Mouse (Mus musculus) embryonic facial prominence, embryonic 14.5 days (tissue): ENCODE results near the gene Ssbp2. TPM values are rescaled to one million over a fixed set of nuclear protein-coding genes. Genes with fewer than 3 reads are reported as not detected.

ENCODE experiments used
- ATAC-seq: fragments of 200-750 bp; cut with Nextera tagmentation; 2 replicates; pipeline ENCODE4 v1.8.0; 2017; ENCODE audit warnings: low read depth, moderate number of reproducible peaks, moderate TSS enrichment
- DNase-seq: peaks from one replicate; pipeline ENCODE4 v3.0.0-alpha.2; 2015; ENCODE audit warnings: low spot score
- H3K27ac ChIP-seq: fragments of 300-500 bp; sonication (generic); replicated peaks from 2 replicates; pipeline ENCODE4 v1.5.1; 2014; ENCODE audit warnings: low read depth, mild to moderate bottlenecking, low read length, moderate library complexity
- H3K27me3 ChIP-seq: fragments of 300-500 bp; sonication (generic); replicated peaks from 2 replicates; pipeline ENCODE4 v1.6.1; 2014; ENCODE audit warnings: low read length; ENCODE audit not compliant: control insufficient read depth, insufficient read depth
- H3K36me3 ChIP-seq: fragments of 300-500 bp; sonication (generic); 2 replicates; pipeline ENCODE4 v1.6.1; 2014; ENCODE audit warnings: low read length, mixed read lengths; ENCODE audit not compliant: control insufficient read depth, insufficient read depth
- H3K4me1 ChIP-seq: fragments of 300-500 bp; sonication (generic); 2 replicates; pipeline ENCODE4 v1.6.1; 2014; ENCODE audit warnings: antibody characterized with exemption, low read length; ENCODE audit not compliant: control insufficient read depth, insufficient read depth
- H3K4me2 ChIP-seq: fragments of 300-500 bp; sonication (generic); 2 replicates; pipeline ENCODE4 v1.6.1; 2014; ENCODE audit warnings: low read depth, mild to moderate bottlenecking, low read length, moderate library complexity, mixed read lengths
- H3K4me3 ChIP-seq: fragments of 300-500 bp; sonication (generic); 2 replicates; pipeline ENCODE4 v1.5.1; 2014; ENCODE audit warnings: low read depth, mild to moderate bottlenecking, low read length
- H3K9ac ChIP-seq: fragments of 300-500 bp; sonication (generic); 2 replicates; pipeline ENCODE4 v1.6.1; 2014; ENCODE audit warnings: low read depth, mild to moderate bottlenecking, low read length, moderate library complexity, mixed read lengths
- H3K9me3 ChIP-seq: fragments of 300-500 bp; sonication (generic); 2 replicates; pipeline ENCODE4 v1.6.1; 2016; ENCODE audit warnings: low read length; ENCODE audit not compliant: control insufficient read depth
- WGBS: fragments of 180-500 bp; shearing (Covaris S2); extraction: QIAGEN DNeasy Blood & Tissue Kit; methylation state at CpG from one replicate; pipeline ENCODE4 v1.1.7; 2014; 5-methylcytosine and 5-hydroxymethylcytosine counted together
- polyA plus RNA-seq: library from polyadenylated mRNA; unstranded; fragments of >200 nt; fragmentation: Nextera tagmentation; extraction: Ambion mirVana; gene quantifications from 2 replicates; pipeline ENCODE4 v1.2.1, GENCODE M21; 2014

Gene Ssbp2
- polyA plus RNA-seq, 1 experiment from 2014 or later = 148 TPM

DNA sequence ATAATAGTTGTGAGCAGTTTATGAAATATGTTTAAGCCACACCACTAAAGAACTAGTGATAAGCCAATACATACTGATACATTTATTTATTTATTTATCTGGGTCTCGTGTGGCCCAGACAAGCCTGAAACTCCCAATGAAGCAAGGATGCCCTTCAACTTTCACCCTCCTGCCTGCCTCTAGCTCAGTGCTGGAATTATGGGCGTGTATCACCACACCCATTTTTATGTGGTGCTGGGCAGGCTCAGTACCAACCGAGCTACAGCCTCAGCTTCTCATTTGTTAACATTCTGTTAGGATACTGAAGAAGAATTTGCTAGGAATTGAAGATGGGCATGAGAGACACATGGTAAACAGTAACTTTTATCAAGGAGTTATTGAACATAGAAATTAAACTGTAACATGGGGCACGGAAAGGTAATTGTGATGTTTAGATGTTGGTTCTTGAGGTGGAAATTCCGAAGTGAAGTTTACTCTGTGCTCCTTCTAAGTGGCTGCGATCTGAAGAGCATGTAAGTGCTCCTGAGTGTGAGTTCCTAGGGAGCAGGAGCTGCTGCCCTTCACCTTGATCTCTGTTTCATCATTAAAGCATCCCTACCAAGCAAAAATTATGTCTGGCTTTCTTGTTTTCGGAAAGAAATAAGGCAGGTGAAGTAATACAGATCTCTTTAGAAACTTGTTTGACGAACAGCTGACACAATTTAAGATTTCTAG lies 5.1 kb downstream of the Ssbp2 start:
- no peak overlapping the region for H3K9ac ChIP-seq
- WGBS = 81% methylated on average over 8 of the region's 8 CpGs

DNA sequence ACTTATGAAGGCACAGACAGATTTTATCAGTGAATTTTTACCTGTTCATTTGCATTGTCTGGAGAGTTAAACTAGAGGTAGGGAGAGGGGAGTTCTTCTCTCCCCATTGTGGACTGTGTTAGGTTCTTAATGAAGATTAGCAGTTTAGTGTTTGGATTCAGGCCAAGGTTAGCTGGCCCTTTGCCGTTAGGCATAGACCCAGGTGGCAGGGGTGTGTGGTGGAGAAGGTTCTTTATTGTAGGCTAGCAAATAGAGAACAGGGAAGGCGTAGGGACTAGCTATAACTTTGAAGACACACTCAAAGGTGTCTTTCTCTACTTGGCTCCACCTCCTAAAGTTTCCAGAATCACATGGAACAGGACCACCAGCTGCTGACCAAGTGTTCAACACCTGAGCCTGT lies 11.5 kb downstream of the Ssbp2 start:
- WGBS = 69% methylated on average over 2 of the region's 2 CpGs
- Histone ChIP-seq H3K9ac (no peak overlapping the region), H3K27ac (no peak overlapping the region), H3K9me3 (no peaks in the 10 kb centered on the region), H3K27me3 (no peaks in the 10 kb centered on the region), H3K4me3 (no peak overlapping the region), H3K4me1 (peaks cover 6% of the 10 kb centered on the region; the same call in 1 of the 2 replicates), H3K36me3 (no peaks in the 10 kb centered on the region), H3K4me2 (no peak overlapping the region)
- ATAC-seq (no peak), DNase-seq (no peak)

More for the DNA sequence above, 5.1 kb downstream of the Ssbp2 start:
- Histone ChIP-seq H3K27ac (no peak overlapping the region), H3K4me3 (no peak overlapping the region), H3K9me3 (no peaks in the 10 kb centered on the region), H3K4me1 (peaks cover 9% of the 10 kb centered on the region), H3K36me3 (no peaks in the 10 kb centered on the region), H3K27me3 (no peaks in the 10 kb centered on the region), H3K4me2 (no peak overlapping the region)
- DNase-seq (no peak), ATAC-seq (no peak)

DNA sequence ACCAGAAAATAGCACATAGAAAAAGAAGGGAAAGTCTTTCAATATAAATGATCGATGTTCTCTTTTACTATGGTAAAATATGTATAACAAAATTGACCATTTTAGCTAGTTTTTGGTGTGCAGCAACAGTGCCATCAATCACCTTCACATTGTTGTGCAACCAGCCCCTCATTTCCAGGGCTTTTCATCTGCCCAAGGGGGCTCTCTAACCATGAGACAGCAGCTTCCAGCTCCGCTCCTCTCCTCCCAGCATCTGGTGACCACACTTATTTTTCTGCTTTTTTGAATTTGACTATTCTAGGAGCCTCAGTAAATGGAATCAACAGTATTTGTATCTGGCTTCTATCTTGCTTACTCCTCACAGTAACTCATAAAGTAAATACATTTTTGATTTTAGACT lies 11.9 kb downstream of the Ssbp2 start:
- DNase-seq = no peak
- Histone ChIP-seq H3K36me3 (no peaks in the 10 kb centered on the region), H3K9ac (no peak overlapping the region), H3K27ac (no peak overlapping the region), H3K4me2 (no peak overlapping the region), H3K4me3 (no peak overlapping the region), H3K9me3 (no peaks in the 10 kb centered on the region), H3K27me3 (no peaks in the 10 kb centered on the region), H3K4me1 (peaks cover 6% of the 10 kb centered on the region; the same call in 1 of the 2 replicates)
- no peak for ATAC-seq
- 65% methylated on average over 2 of the region's 2 CpGs for WGBS

DNA sequence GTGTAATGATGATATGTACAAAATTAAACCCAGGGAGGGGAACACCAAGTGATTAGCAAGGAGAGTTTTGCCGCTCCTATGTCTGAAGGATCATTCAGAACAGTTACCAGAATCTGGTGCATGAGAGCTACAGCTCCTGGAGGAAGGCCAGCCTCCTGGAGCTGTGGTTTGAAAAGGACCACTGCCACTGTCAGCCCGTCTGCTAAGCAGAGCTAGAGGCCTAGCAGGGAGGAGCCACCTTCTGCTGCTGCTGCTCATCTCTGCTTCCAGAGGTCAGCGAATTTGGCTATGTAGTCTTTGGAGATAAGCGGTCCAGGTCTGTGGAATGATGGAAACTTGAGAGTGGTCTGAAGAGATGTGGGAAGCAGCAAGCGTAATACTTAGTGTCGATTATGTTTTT lies 13.4 kb downstream of the Ssbp2 start:
- ATAC-seq (no peak), DNase-seq (peak; percentile 25)
- H3K27ac ChIP-seq = no peak overlapping the region
- 69% methylated on average over 6 of the region's 6 CpGs for WGBS
- H3K4me1 ChIP-seq = peaks cover 6% of the 10 kb centered on the region; the same call in 1 of the 2 replicates
- H3K9ac ChIP-seq = no peak overlapping the region
- no peaks in the 10 kb centered on the region for H3K27me3 ChIP-seq
- H3K9me3 ChIP-seq = no peaks in the 10 kb centered on the region
- H3K36me3 ChIP-seq = no peaks in the 10 kb centered on the region
- no peak overlapping the region for H3K4me2 ChIP-seq
- H3K4me3 ChIP-seq = no peak overlapping the region

DNA sequence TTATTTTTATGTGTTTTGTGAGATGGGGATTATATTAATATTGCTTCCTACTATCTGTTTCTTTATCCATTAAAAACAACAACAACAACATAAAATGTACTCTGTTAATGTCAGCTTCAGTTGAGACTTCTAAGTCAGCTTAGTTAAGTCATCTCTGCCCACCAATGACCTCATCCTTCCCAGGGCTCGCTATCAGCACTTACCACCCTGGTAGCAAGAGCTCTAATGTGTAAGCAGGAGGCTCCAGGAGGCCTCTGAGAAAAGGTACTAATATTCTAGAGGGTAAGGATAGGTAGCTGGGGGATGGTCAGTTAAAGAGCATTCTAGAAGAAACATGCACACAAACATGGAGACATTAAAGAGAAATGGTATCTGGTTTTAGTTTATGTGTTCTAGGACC lies 13.9 kb downstream of the Ssbp2 start:
- no peak overlapping the region for H3K4me3 ChIP-seq
- H3K36me3 ChIP-seq = no peaks in the 10 kb centered on the region
- no peaks in the 10 kb centered on the region for H3K9me3 ChIP-seq
- WGBS = 62% methylated on average over 1 of the region's 1 CpGs
- no peak overlapping the region for H3K27ac ChIP-seq
- H3K27me3 ChIP-seq = no peaks in the 10 kb centered on the region
- H3K9ac ChIP-seq = no peak overlapping the region
- H3K4me1 ChIP-seq = peaks cover 6% of the 10 kb centered on the region; the same call in 1 of the 2 replicates
- ATAC-seq = no peak
- H3K4me2 ChIP-seq = no peak overlapping the region
- no peak for DNase-seq

DNA sequence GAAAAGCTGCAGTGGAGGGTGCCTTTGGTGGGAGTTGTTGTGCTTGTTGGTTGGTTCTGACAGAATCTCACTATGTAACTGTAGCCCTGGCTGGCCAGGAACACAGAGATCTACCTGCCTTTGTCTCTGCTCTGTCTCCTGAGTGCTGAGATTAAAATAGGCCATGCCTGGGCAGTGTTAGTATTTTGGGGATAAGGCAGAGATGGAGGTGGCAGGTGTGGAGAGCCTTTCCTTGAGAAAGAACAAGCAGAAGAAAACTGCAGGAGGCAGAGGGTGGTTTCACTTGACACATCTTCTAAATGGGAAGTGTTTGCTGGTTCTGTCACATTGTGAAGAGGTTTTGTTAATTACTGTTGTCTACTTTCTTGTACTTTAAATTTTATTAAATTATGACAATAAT lies 15.8 kb downstream of the Ssbp2 start:
- H3K36me3 ChIP-seq = no peaks in the 10 kb centered on the region
- H3K27ac ChIP-seq = no peak overlapping the region
- no peak for DNase-seq
- H3K9me3 ChIP-seq = no peaks in the 10 kb centered on the region
- no peaks in the 10 kb centered on the region for H3K27me3 ChIP-seq
- no peak for ATAC-seq
- peaks cover 6% of the 10 kb centered on the region; the same call in 1 of the 2 replicates for H3K4me1 ChIP-seq
- H3K4me2 ChIP-seq = no peak overlapping the region
- no peak overlapping the region for H3K9ac ChIP-seq
- no peak overlapping the region for H3K4me3 ChIP-seq

DNA sequence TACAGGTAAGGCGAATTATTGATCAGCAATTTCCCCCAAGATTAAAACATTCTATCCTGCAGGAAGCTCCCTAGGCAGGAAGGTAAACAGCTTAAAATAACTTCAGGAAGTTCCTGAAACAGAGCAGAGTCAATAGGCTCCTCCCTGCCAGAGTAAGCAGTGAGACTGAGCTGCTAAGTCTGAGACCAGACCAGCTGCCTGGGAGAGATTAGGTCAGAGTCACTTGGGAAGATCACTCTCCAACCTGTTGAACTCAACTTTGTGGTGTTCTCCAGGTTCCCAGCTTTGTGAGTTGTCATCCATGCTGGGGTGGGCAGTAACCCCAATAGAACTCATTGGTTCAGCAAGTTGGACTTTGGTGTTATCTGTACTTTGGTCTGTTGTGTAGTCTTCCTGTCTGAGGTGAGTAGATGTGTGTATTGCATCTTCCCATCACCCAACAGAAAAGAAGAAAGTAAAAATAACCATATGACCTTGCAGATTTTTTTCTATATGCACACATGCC lies 16.6 kb downstream of the Ssbp2 start:
- Histone ChIP-seq H3K4me3 (no peak overlapping the region), H3K4me1 (peaks cover 4% of the 10 kb centered on the region; the same call in 1 of the 2 replicates), H3K27ac (no peak overlapping the region), H3K36me3 (no peaks in the 10 kb centered on the region), H3K4me2 (no peak overlapping the region), H3K9ac (no peak overlapping the region), H3K27me3 (no peaks in the 10 kb centered on the region), H3K9me3 (no peaks in the 10 kb centered on the region)
- ATAC-seq (no peak), DNase-seq (no peak)
- WGBS = 96% methylated on average over 1 of the region's 1 CpGs

DNA sequence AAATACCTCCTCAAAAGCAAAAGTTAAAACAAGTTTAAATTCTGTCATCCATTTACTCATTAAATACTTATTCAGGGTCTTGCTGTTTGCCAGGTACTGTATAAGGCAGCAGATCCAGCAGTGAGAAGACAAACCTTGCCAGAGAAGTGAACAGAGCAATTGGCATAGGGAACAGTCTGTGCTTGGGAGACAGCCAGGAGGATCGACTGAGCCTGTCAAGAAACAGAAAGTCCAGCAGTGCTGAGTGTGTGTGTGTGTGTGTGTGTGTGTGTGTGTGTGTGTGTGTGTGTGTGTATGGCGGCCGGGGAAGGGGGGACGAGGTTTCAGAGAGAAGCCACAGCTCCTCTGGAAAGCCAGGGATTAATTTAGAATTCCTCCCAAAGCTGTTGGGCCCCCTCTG lies 17.9 kb downstream of the Ssbp2 start:
- ATAC-seq = no peak
- Histone ChIP-seq H3K4me1 (peaks cover 3% of the 10 kb centered on the region; the same call in 1 of the 2 replicates), H3K36me3 (no peaks in the 10 kb centered on the region), H3K4me2 (no peak overlapping the region), H3K9me3 (no peaks in the 10 kb centered on the region), H3K27me3 (no peaks in the 10 kb centered on the region), H3K4me3 (no peak overlapping the region), H3K27ac (no peak overlapping the region), H3K9ac (no peak overlapping the region)
- DNase-seq = peak; percentile 67
- 15% methylated on average over 2 of the region's 4 CpGs for WGBS

DNA sequence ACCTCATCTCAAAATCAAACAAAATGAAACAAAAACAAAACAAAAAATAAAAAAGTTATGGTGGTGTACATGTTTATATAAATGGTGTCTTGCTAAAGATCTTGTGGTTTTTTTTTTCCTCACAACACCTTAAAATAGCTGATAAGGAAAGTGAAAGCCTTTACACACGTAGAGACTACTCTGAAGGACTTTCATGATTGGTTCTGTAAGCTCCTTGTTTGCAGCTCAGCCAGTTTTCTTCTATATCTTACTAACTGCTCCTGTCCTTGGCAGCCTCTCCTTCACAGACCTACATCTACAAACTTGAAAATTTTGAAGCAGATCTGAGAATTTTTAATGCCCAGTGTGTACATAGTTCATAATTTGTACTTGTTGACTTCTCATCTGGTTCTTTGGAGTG lies 24.2 kb downstream of the Ssbp2 start:
- WGBS = 63% methylated on average over 1 of the region's 1 CpGs
- Histone ChIP-seq H3K4me1 (no peaks in the 10 kb centered on the region), H3K27ac (no peak overlapping the region), H3K27me3 (no peaks in the 10 kb centered on the region), H3K36me3 (no peaks in the 10 kb centered on the region), H3K9ac (no peak overlapping the region), H3K4me3 (no peak overlapping the region), H3K9me3 (no peaks in the 10 kb centered on the region), H3K4me2 (no peak overlapping the region)
- ATAC-seq (no peak), DNase-seq (no peak)
